Mouse (Mus musculus) liver (tissue): Measurements from ENCODE around the gene Gcnt2.

ENCODE experiments used
- DNase-seq: peaks from one replicate; pipeline ENCODE4 v3.0.0-alpha.2; 2020; ENCODE audit warnings: mixed read lengths

Gcnt2 gene

GRCm38 (mm10) chr13:40908044-40908443 is 48.5 kb downstream of the Gcnt2 start:
- no peak for DNase-seq

GRCm38 (mm10) chr13:40909060-40909459 is 49.5 kb downstream of the Gcnt2 start:
- peak; percentile 41 for DNase-seq

GRCm38 (mm10) chr13:40910047-40910446 is 50.5 kb downstream of the Gcnt2 start:
- no peak for DNase-seq

GRCm38 (mm10) chr13:40911951-40912350 is 52.4 kb downstream of the Gcnt2 start:
- DNase-seq: no peak

GRCm38 (mm10) chr13:40913395-40914018 is 54.0 kb downstream of the Gcnt2 start:
- no peak for DNase-seq

GRCm38 (mm10) chr13:40914053-40914585 is 54.6 kb downstream of the Gcnt2 start:
- DNase-seq: no peak

GRCm38 (mm10) chr13:40916321-40917160 is 57.0 kb downstream of the Gcnt2 start:
- DNase-seq: no peak

- peak; percentile 55 for DNase-seq
These were observed 57.9 kb downstream of the Gcnt2 start for GRCm38 (mm10) chr13:40917161-40918091.

GRCm38 (mm10) chr13:40921326-40922059 is 61.9 kb downstream of the Gcnt2 start:
- DNase-seq: peak; percentile 8

- DNase-seq: no peak
These were observed 62.8 kb downstream of the Gcnt2 start for GRCm38 (mm10) chr13:40922311-40922877.

- no peak for DNase-seq
These were observed 64.3 kb downstream of the Gcnt2 start for GRCm38 (mm10) chr13:40923756-40924315.

- no peak for DNase-seq
These were observed 68.8 kb downstream of the Gcnt2 start for GRCm38 (mm10) chr13:40928192-40928898.

- peak; percentile 18 for DNase-seq
These were observed 72.3 kb downstream of the Gcnt2 start for GRCm38 (mm10) chr13:40931871-40932270.

- no peak for DNase-seq
These were observed 73.0 kb downstream of the Gcnt2 start for GRCm38 (mm10) chr13:40932573-40932972.

- DNase-seq: no peak
These were observed 74.8 kb downstream of the Gcnt2 start for GRCm38 (mm10) chr13:40934341-40934740.

GRCm38 (mm10) chr13:40937586-40937985 is 78.0 kb downstream of the Gcnt2 start:
- no peak for DNase-seq

- no peak for DNase-seq
These were observed 79.2 kb downstream of the Gcnt2 start for GRCm38 (mm10) chr13:40938485-40939357.

GRCm38 (mm10) chr13:40943066-40943465 is 83.5 kb downstream of the Gcnt2 start:
- no peak for DNase-seq

GRCm38 (mm10) chr13:40943936-40944335 is 84.4 kb downstream of the Gcnt2 start:
- DNase-seq: no peak

GRCm38 (mm10) chr13:40944346-40944745 is 84.8 kb downstream of the Gcnt2 start:
- no peak for DNase-seq
